Mouse (Mus musculus) liver, adult 2 months (tissue): ENCODE data around the gene Tstd1.
A peak's percentile ranks its signal among the peaks of the same experiment; 100 is the strongest.

Experiments used
- CTCF ChIP-seq: fragments of 200-500 bp; IDR thresholded peaks from 2 replicates; pipeline ENCODE4 v1.5.1; 2011; ENCODE audit warnings: low read depth, low read length, control low read depth
- POLR2A ChIP-seq: fragments of 200-500 bp; IDR thresholded peaks from 2 replicates; pipeline ENCODE4 v1.6.1; 2011; ENCODE audit warnings: low read length, control low read depth; ENCODE audit not compliant: insufficient read depth; ENCODE audit errors: extremely low read depth

DNA sequence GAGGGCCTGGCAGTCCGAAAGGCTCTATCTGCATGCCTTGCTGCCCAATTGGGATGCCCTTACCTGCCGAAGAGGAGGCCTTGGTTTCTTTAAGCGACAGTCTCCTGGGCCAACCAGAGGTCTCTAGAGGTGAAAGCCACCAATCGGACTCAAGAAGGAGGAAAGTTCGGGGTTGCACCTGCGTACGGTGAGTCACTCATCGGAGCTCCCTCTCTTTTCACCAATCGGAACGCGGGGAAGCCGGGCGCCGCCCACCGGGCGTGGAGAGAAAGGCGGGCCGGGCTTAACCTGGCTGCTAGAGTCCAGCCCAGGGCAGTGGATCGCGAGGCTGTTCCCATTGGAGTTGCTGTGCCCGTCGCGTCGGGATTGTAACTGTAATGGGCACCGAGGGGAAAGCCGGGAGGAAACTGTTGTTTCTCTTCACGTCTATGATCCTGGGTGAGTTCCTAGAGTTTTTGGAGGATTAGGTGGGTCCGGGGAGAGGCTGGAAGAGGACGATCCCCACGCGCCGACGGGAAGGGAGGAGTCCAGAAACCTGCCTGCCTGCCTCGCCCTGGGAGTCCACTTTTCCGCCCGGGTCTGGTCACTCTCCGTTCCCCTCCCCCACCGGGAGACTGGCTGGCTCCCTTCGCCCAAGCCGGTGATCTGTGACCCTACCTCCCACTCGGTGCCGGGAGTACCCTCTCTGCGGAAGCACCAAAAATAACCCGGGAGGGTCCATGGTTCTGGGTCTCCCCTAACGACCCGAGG, 18.8 kb downstream of the Tstd1 start, which contains the start of gene F11r:
- peak; percentile 98 for TF ChIP-seq POLR2A
- no peak for TF ChIP-seq CTCF
